Mouse (Mus musculus): ENCODE measurements around the gene Nr1d1. TPM values are rescaled to one million over a fixed set of nuclear protein-coding genes. Genes with fewer than 3 reads are reported as not detected.
A peak's percentile ranks its signal among the peaks of the same experiment; 100 is the strongest.

Gene Nr1d1
- total RNA-seq, 2 experiments from 2014 or later = 53.3 to 65.3 TPM

DNA sequence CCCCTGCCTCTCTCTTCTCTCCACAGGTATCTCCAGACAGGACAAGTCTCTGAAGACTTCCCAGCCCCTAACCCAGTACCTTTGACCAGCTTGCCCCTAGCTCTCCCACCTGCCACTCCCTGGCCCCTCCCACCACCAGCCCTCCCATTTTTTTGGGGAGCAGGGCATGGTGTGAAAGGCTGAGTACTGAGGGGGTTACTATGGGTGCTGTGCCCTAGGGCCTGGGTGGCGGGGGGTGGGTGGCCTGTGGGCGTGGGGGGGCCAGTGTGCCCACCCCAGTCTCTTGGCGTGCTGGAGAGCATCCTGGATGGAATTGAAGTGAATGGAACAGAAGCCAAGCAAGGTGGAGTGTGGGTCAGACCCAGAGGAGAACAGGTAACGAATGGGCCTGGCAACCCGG lies 21.9 kb downstream of the Nr1d1 start:
- no peak for DNase-seq (ENCODE audit: low spot score in 2 of 2)

GRCm38 (mm10) chr11:98752562-98753140 lies 22.5 kb downstream of the Nr1d1 start:
- no peak for DNase-seq (ENCODE audit: low spot score in 2 of 2)

DNA sequence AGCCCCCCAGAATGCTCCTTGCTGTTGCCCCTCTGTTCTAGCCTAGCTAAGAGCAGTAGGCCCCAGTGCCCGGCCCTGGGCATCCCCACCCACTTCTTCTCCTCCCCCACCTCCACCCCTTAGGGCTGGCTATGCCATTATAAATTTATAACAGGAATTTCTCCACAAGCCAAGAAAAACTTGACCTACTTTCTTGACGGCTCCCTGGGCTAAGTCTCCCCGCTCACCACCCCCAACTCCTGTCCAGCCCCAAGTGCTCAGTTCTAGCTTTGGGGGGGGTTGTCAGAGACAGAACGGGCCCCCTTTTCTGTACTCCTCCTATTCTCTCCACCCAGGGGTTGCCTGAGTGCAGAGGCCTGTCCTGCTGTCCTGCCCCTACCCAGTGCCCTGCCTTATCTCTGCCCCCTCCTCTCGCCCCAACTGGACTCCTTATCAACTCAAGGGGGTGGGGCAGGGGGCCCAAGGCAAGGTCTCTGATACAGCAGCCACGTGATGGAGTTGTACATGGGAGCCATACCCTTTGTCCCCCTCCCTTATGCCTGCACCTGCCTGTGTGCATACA lies 23.8 kb downstream of the Nr1d1 start:
- DNase-seq (ENCODE audit: low spot score in 2 of 2) = no peak

- peak; percentile 76 to 91 for DNase-seq (ENCODE audit: low spot score in 2 of 2)
These were observed 24.6 kb downstream of the Nr1d1 start for GRCm38 (mm10) chr11:98750351-98751201.

DNA sequence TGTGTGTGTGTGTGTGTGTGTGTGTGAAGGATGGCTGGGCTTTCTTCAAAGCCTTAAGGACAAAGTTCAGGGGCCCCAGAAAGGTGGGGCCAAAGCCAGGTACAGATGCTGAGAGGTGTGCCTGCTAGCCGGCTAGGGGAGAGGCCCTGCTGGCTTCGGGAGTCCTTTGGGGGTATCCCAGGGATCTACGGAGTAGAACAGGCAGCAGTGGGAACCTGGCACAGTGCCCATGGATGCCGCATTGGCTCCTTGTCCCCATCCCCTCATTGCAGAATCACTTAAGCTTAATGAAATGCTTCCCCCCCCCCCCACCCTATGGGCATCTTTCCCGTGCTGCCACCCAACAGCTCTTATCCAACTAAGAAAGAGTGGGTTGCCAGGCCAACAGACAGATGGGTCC lies 25.4 kb downstream of the Nr1d1 start:
- no peak for DNase-seq (ENCODE audit: low spot score in 2 of 2)

DNA sequence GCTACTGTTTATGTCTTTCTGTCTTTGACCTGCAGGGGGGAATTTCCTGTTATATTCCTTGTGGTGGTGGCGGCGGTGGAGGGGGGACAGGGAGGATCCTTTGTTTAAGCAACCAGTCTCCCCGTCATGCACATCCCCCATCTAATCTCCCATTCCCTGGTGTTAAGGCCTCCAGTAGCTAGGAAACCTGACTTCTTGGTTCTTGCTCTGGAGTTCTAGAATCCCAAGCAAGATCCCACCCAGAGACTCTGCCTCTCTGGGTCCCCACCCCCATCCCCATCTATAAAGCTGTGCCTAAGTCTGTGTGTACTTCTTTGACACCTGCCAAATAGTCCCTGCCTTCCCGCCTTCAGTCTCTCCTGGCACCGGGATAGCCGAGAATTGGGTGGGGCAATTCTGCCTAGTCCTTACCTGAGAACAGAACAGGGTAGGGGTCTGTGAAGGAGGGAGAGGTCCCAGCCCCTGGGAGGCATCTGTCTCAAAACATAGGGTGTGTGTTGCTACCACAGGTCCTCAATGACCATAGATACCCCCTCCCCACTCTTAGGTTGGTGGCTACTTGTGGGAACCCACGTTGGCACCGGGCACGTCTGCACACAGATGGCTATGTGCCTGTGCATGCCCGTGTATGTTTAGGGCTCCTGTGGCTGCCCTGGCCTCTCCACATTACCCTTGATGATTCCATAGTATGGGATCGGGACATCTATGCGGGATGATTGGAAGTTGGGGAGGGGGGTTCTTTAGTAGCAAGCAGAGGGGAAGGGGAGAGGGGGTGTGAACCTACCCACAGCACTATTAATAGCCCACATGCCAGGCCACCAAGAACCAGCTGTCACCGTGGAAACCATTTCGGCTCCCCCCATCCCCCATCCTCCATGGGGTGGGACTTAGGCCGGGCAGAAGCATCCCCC lies 26.4 kb downstream of the Nr1d1 start:
- DNase-seq (ENCODE audit: low spot score in 2 of 2) = no peak

GRCm38 (mm10) chr11:98747804-98748505 lies 27.2 kb downstream of the Nr1d1 start:
- DNase-seq (ENCODE audit: low spot score in 2 of 2) = no peak

GRCm38 (mm10) chr11:98746855-98747693 lies 28.1 kb downstream of the Nr1d1 start:
- peak; percentile 83 to 96 for DNase-seq (ENCODE audit: low spot score in 2 of 2)

GRCm38 (mm10) chr11:98745932-98746853 lies 28.9 kb downstream of the Nr1d1 start:
- no peak for DNase-seq (ENCODE audit: low spot score in 2 of 2)

DNA sequence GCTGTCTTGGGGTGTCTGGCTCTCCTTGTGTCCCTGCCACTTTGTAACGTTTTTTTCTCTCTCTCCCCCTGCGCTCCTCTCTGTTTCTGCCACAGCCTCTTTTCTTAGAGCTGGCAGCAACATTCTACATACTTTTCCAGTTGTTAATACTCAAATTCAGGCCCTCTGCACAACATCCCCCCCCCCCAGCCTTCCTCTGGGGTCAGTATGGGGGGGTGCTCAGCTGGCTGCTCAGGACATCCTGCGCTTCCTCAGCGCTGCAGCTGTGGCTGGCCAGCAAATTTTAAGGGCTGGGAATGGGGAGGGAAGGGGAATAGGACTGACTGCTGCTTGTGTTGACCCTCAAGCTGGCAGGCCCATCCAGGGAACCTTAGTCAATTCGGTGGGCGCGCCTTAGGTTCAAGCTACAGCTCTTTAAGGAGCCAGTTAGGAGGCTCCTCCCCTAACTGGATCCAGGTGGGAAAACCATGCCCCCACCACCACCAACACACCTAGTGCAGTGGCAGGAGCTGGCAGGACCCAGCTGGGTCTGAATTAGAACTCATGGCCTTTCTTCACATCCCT lies 30.6 kb downstream of the Nr1d1 start:
- DNase-seq (ENCODE audit: low spot score in 2 of 2) = no peak

DNA sequence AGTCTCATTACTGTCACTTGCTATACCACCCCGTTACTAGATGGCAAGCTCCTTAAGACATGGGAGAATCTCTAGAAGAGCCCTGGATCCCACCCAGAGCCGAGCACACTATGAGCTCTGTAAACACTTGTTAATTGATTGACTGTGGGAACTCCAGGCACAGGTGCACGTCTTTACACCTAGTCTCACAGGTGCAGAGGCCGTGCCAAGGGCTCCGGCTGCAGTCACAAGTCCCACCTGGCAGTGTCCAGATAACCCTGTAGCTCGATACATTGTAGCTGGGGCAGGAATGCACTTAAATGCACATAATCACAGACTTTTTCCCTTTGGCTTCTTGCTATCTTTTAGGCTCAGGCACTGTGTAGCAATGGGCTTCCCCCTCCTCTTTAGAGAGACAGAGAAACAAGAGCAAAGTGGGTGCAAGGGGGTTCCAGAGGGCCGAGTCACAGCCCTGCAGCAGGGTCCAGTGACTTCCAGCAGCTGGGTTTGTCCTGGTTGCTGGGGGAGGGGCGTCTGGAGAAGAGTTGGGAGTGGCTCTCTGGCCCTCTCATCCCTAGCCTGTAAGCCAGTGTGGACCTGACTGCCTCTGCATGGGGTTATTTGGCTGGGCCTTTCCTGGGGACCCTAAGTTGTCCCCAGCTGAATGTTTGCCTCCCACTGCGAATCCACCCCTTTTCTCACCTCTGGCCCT lies 31.3 kb downstream of the Nr1d1 start:
- DNase-seq (ENCODE audit: low spot score in 2 of 2) = peak in 1 of 2 experiments; percentile 62

DNA sequence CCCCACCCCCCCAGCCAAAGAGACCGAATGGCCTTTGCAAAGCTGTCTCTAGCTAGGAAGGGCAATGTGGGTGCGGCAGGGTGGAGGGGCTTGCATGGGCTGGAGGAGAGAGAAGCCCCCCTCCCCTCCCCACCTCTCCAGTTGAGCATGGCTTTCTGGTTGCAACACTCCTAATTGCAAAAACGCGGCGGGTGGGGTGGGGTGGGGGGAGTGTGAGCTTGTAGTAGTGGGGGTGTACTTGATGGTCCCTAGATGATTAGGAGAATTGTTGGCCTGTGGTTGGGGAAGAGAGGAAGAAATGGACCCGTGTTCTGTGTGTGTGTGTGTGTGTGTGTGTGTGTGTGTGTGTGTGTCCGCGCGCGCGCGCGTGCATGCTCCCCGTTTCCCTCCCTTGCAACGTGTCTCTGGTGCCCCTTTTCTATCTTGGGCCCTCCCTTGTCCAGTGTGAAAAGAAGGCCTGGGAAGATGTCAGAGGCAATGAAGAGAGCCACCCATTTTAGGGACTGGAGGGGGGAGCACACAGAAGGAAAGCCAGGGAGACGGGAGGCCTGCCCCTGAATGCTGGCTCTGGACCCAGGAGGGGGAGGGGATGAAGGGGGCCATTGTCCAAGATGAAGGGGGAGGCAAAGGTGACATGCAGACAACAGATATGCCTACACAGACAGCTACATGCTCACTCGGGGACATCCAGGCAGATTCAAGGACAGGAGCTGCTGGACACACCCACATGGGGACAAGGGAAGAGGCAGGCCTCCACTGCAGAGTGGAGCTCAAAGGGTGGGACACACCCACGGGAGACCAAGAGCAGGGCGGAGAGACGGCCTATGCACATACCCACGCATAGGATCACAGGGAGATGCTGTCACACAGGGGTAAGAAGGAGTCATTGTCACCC lies 32.5 kb downstream of the Nr1d1 start:
- DNase-seq (ENCODE audit: low spot score in 2 of 2) = no peak

DNA sequence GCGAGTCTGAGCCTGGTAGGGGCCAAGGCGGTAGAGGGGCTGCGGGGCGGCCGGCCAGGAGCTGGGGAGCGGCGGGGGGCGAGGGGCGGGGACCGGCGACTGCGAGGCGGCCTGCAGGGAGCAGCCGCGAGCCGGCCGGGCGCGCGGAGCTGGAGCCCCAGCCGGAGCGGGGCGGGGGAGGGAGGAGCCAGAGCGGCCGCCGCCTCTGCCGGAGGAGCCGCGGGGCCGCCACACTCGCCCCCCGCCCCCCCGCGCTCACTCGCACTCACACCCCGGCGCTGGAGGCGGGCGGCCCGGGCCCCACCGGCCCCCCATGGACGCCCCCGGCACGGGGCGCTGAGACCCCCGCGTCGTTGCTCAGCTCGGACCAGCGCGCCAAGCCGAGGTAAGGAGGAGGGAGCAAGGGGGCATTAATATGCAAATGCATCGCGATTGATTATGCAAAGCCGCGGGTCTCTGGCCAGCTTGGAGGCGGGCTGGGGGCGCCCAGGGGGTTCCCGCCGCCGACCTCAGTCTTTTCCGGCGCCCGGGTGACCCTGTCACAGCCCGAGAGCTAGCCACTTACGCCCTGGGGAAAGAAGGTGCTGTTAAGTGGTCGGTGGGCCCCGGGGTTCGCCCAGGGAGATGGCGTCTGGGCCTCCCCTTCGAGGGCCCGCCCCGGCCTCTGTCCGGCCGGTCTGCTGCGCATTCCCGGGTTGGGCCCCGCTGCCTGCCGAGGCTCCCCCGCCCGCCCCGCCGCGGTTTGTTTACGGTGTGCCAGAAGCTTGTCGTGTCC lies 33.3 kb downstream of the Nr1d1 start:
- peak; percentile 69 to 79 for DNase-seq (ENCODE audit: low spot score in 2 of 2)

GRCm38 (mm10) chr11:98741051-98741620 lies 34.0 kb downstream of the Nr1d1 start:
- no peak for DNase-seq (ENCODE audit: low spot score in 2 of 2)

DNA sequence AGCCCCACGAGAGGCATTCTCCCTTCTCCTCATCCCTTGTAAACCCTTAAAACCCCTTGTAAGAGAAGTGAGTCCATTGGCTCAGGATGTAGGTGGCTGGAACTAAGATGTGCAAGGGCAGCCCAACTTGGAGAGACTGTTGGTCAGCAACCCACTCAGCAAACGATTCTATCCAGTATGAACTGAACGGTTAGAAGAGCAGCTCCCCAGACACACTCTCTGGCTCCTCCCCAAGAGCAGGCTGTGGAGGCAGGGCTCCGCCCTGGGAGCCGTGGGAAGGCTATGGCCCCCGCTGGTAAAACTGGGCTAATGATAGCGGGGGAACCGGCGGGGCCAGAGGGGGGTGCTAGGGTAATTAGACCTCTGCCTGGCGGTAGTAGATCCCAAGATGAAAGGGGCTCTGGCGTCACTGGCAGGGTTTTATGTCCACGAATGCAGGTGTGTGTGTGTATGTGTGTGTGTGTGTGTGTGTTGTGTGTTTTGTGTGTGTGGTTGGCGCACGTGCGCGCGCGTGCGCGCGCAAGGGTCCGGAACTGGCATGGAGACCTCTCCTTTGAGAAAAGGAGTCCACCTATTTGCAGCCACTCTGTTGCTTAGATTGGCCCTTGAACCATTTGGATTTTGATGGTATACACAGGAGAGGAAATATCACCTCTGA lies 34.6 kb downstream of the Nr1d1 start, which contains the start of gene Thra:
Thra (plus strand) TSS at position 246 of the 658 bp plus-strand sequence.
- DNase-seq (ENCODE audit: low spot score in 2 of 2) = peak; percentile 78 to 80
